Mouse (Mus musculus) cerebellum, adult 2 months (tissue): ENCODE results near the gene Ociad2. TPM values are rescaled to one million over a fixed set of nuclear protein-coding genes. Genes with fewer than 3 reads are reported as not detected.
"Not testable (repeated sequence)": the region's sequence is repeated elsewhere in the genome, so short reads cannot be mapped to it uniquely, and the experiment has no call there.

Experiments
- DNase-seq, 2 experiments: peaks; one replicate each; pipeline ENCODE4 v3.0.0; 2021
- H3K27ac ChIP-seq: fragments of 200-500 bp; 2 replicates; pipeline ENCODE4 v1.5.1; 2012; ENCODE audit warnings: low read length, control low read depth, inconsistent platforms; ENCODE audit not compliant: insufficient read depth
- H3K27me3 ChIP-seq: fragments of 200-500 bp; 2 replicates; pipeline ENCODE4 v1.6.1; 2012; ENCODE audit warnings: inconsistent platforms, mild to moderate bottlenecking, low read length, moderate library complexity; ENCODE audit not compliant: control insufficient read depth, insufficient read depth
- H3K4me1 ChIP-seq: fragments of 200-500 bp; 2 replicates; pipeline ENCODE4 v1.6.1; 2011; ENCODE audit warnings: low read length; ENCODE audit not compliant: control insufficient read depth, insufficient read depth
- H3K4me3 ChIP-seq: fragments of 200-500 bp; replicated peaks from 2 replicates; pipeline ENCODE3; 2011; ENCODE audit warnings: mild to moderate bottlenecking, low read depth, low read length, control low read depth; ENCODE audit not compliant: insufficient read depth
- CTCF ChIP-seq: fragments of 200-500 bp; IDR thresholded peaks from 2 replicates; pipeline ENCODE4 v1.5.1; 2011; ENCODE audit warnings: low read depth, mild to moderate bottlenecking, control low read depth, low read length, moderate library complexity, borderline replicate concordance; ENCODE audit not compliant: insufficient read depth
- POLR2A ChIP-seq: fragments of 200-500 bp; IDR thresholded peaks from 2 replicates; pipeline ENCODE4 v1.6.1; 2011; ENCODE audit warnings: low read length, control low read depth, borderline replicate concordance; ENCODE audit not compliant: insufficient read depth
- WGBS: fragments of 180-500 bp; shearing (Covaris S2); methylation state at CpG from one replicate; pipeline ENCODE4 v1.1.7; 2018; 5-methylcytosine and 5-hydroxymethylcytosine counted together
- polyA plus RNA-seq: library from polyadenylated mRNA; depleted of rRNA; stranded (reverse); fragments of >200 nt; gene quantifications from 2 replicates; pipeline ENCODE4 v1.2.3, GENCODE M21; 2012

Gene Ociad2
- polyA plus RNA-seq, 1 experiment = 20.5 TPM

GRCm38 (mm10) chr5:73337961-73338831, 2.6 kb downstream of the Ociad2 start:
- no peak overlapping the region for H3K27ac ChIP-seq
- 3% methylated on average over 39 of the region's 41 CpGs for WGBS

GRCm38 (mm10) chr5:73336448-73336847, 4.4 kb downstream of the Ociad2 start:
- Histone ChIP-seq H3K27me3 (no peaks in the 10 kb centered on the region), H3K27ac (no peak overlapping the region), H3K4me1 (no peaks in the 10 kb centered on the region), H3K4me3 (no peak overlapping the region)
- DNase-seq = no peak
- TF ChIP-seq POLR2A (no peak), CTCF (no peak)
- 96% methylated on average over 5 of the region's 5 CpGs for WGBS

More at GRCm38 (mm10) chr5:73337961-73338831, 2.6 kb downstream of the Ociad2 start:
- peak; percentile 36 to 59 for DNase-seq
- no peak for TF ChIP-seq POLR2A
- no peak for TF ChIP-seq CTCF
- no peaks in the 10 kb centered on the region for H3K27me3 ChIP-seq
- peak overlapping the region; percentile 65 for H3K4me3 ChIP-seq
- H3K4me1 ChIP-seq = no peaks in the 10 kb centered on the region

DNA sequence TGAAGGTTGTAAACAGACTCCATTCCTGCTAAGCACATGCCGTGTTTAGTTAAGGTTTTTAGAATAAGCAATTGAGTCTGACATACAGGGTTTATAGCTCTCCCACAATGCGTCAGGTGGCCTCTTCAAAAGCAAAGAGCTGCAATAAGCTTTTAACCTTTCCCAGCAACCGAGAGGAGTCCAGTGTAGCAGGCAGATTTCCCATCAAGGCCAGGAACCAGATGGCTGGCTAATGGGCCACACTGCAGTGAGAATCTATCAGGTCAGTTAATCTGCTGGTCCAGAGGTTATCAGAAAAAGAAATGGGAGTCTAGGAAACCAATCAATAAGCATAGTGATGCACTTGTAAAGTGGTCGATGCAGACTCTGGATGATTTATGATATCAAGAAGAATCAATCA, 9.8 kb downstream of the Ociad2 start:
- Histone ChIP-seq H3K27ac (no peak overlapping the region), H3K27me3 (no peaks in the 10 kb centered on the region), H3K4me3 (no peak overlapping the region), H3K4me1 (no peaks in the 10 kb centered on the region)
- WGBS = 57% methylated on average over 4 of the region's 4 CpGs
- TF ChIP-seq CTCF = no peak
- TF ChIP-seq POLR2A = no peak
- DNase-seq = no peak

GRCm38 (mm10) chr5:73324526-73325170, 16.2 kb downstream of the Ociad2 start:
- DNase-seq = no peak
- no peaks in the 10 kb centered on the region for H3K4me1 ChIP-seq
- no peak overlapping the region for H3K4me3 ChIP-seq
- H3K27ac ChIP-seq = no peak overlapping the region
- H3K27me3 ChIP-seq = no peaks in the 10 kb centered on the region
- WGBS = 81% methylated on average over 8 of the region's 8 CpGs
- TF ChIP-seq POLR2A (no peak), CTCF (no peak)

DNA sequence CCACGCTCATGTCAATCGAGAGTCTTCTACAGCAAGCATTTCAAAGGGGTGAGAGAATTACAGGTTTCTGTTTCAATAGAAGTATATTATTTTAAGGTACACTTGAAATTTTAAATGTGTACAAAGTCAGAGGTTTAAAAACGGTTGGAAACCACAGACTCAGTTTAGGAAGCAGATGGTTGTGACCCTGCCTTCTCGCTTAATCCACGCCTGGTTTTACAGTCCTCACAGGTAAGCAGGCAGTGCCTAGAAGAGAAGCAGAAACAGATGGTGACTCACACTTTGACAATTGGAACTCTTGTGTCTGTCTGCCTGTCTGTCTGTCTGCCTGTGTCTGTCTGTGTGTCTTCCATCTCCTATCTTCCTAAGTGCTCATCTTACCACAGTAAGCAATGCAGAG, 17.2 kb downstream of the Ociad2 start:
- TF ChIP-seq POLR2A (no peak), CTCF (no peak)
- DNase-seq = no peak
- 77% methylated on average over 5 of the region's 5 CpGs for WGBS
- Histone ChIP-seq H3K27ac (no peak overlapping the region), H3K4me3 (no peak overlapping the region), H3K4me1 (no peaks in the 10 kb centered on the region), H3K27me3 (no peaks in the 10 kb centered on the region)

DNA sequence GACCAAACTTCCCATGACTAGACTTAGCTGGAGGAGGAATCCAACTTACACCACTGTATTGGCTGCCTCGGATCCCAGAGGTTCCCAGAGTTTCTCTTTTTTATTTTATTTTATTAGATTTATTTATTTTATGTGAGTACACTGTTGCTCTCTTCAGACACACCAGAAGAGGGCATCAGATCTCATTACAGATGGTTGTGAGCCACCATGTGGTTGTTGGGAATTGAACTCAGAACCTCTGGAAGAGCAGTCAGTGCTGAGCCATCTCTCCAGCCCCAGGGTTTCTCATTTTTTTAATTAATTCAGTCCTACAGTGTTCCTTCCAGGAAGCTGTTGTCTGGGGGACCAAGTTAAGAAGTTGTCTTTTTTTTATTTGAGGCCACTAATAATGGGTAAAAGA, 18.1 kb downstream of the Ociad2 start:
- not testable (repeated sequence) for H3K4me1 ChIP-seq, H3K27me3 ChIP-seq, H3K4me3 ChIP-seq, DNase-seq, H3K27ac ChIP-seq
- WGBS = 94% methylated on average over 1 of the region's 1 CpGs

DNA sequence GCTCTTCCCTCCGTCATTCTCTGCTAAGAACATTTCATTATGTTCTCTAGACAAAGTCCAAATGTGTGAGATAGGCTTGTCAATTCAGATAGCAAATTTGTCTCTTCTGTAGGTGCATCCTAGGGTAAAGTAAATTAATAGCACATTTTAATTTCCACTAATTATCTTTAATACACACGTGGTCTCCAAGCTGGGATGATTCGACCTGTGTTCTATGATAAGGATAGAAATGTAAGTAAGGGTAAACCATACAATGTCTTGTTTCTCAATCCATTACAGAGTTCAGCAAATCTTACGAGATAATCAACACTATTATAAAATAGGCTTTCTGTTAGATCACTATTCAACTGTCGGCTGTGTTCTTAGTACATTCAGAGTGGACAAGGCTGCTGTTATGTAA, 21.5 kb downstream of the Ociad2 start:
- no peak for DNase-seq
- Histone ChIP-seq H3K4me1 (no peaks in the 10 kb centered on the region), H3K4me3 (no peak overlapping the region), H3K27me3 (no peaks in the 10 kb centered on the region), H3K27ac (no peak overlapping the region)
- WGBS = 92% methylated on average over 5 of the region's 5 CpGs
- no peak for TF ChIP-seq CTCF

DNA sequence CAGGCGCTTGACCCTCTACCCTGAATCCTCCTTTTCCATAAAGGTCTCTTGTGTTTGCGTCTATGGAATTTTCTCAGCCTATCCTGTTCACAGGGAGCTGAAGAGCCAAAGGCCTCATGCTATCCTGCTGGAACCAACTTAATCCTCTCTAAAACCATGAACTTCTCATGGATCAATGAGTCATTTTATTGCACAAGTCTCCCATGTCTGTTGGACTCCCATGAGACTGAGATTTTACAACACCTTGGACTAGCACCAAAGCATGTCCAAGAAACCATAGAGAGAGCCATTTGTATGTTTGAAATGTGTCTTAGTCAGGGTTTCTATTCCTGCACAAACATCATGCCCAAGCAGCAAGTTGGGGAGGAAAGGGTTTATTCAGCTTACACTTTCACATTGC, 26.2 kb downstream of the Ociad2 start:
- no peak overlapping the region for H3K27ac ChIP-seq
- no peaks in the 10 kb centered on the region for H3K4me1 ChIP-seq
- no peaks in the 10 kb centered on the region for H3K27me3 ChIP-seq
- 99% methylated on average over 2 of the region's 2 CpGs for WGBS
- no peak for DNase-seq
- no peak overlapping the region for H3K4me3 ChIP-seq
- TF ChIP-seq POLR2A = no peak
- TF ChIP-seq CTCF = no peak
